Mouse (Mus musculus): ENCODE measurements around the gene Tmem220. TPM values are rescaled to one million over a fixed set of nuclear protein-coding genes. Genes with fewer than 3 reads are reported as not detected.

The Tmem220 gene
- polyA plus RNA-seq, 1 experiment from 2014 or later: 2.7 TPM

DNA sequence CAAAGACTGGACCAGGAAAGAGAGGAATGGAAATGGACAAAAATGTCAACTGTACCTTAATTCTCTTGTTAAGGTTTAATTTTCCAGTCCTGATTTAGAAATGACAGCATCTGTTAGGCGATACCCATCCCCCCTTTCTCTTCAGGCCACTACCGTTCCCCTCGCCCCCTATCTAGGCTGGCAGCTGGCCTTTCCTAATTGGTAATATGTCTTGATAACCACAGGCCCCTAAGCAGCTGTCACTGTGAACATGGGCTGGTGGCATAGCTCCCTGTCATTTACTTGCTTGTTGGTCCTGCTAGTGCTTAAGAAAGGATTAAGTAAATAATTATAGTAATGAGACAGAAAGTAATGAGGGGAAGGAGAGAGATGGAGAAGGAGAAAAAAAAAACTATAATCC is 52.5 kb downstream of the Tmem220 start:
- Histone ChIP-seq H3K9me3 (no peaks in the 10 kb centered on the region), H3K4me3 (replicated peaks) (no peak overlapping the region), H3K4me2 (replicated peaks) (no peak overlapping the region), H3K4me1 (replicated peaks) (0 out of 2 replicates have a peak, but pooled peaks cover 9% of the 10 kb centered on the region), H3K36me3 (no peaks in the 10 kb centered on the region), H3K9ac (no peak overlapping the region), H3K27me3 (replicated peaks) (no peaks in the 10 kb centered on the region), H3K27ac (no peak overlapping the region)
- WGBS: 79% methylated on average over 3 of the region's 3 CpGs
- ATAC-seq: no peak

DNA sequence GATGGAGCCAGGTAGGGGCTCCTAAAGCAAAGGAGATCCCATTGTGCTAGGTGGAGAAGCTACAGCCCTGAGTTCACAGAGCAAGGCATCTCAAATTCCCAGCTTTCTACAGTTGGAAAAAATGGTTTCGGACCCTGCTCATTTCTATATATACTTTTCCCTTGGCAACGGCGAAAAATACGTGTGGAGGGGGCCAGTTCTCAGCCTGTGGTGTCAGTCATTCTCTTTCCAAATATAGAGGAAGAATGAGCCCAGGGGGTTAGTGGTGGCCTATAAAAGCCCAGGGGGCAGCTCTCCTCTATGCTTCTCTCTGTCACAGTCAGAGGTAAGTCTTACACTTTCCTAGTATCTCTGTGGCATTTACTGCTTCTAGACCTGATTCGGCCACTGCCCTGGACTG is 53.0 kb downstream of the Tmem220 start, which contains the start of gene Myh3:
Gene Myh3 (plus strand): TSS at position 301 of the 400 bp plus-strand sequence.
- Histone ChIP-seq H3K4me1 (replicated peaks) (0 out of 2 replicates have a peak, but pooled peaks cover 9% of the 10 kb centered on the region), H3K36me3 (no peaks in the 10 kb centered on the region), H3K4me3 (replicated peaks) (no peak within 1 kb of the TSS), H3K27ac (no peak within 1 kb of the TSS), H3K4me2 (replicated peaks) (no peak within 1 kb of the TSS), H3K9me3 (no peaks in the 10 kb centered on the region), H3K27me3 (replicated peaks) (no peaks in the 10 kb centered on the region), H3K9ac (no peak within 1 kb of the TSS)
- no peak for ATAC-seq
- WGBS: 85% methylated on average over 5 of the region's 5 CpGs

DNA sequence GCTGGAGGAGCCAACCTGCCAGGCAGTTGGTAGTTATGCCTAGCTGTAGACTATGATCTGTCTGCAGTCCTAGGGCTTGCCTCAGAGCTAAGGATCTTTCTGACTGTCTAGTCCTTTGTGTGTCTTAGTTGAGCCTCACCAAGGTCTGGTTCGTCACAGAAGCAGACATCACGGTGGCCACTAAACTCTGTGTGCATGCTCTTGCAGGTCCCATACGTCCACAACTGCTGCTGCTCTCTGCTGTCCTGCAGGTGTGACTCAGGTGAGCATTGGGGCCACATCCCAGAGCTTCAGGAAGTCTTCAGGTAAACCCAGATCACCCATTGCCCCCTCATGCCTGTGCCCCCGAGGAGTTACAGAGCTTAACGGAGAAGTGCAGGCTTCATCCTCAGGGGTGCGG is 53.9 kb downstream of the Tmem220 start:
- WGBS: 83% methylated on average over 6 of the region's 6 CpGs
- no peaks in the 10 kb centered on the region for H3K9me3 ChIP-seq
- ATAC-seq: no peak
- H3K36me3 ChIP-seq: no peaks in the 10 kb centered on the region
- H3K4me2 ChIP-seq (replicated peaks): no peak overlapping the region
- no peak overlapping the region for H3K9ac ChIP-seq
- 0 out of 2 replicates have a peak, but pooled peaks cover 9% of the 10 kb centered on the region for H3K4me1 ChIP-seq (replicated peaks)
- no peak overlapping the region for H3K4me3 ChIP-seq (replicated peaks)
- peaks cover 5% of the 10 kb centered on the region for H3K27me3 ChIP-seq (replicated peaks)
- no peak overlapping the region for H3K27ac ChIP-seq

DNA sequence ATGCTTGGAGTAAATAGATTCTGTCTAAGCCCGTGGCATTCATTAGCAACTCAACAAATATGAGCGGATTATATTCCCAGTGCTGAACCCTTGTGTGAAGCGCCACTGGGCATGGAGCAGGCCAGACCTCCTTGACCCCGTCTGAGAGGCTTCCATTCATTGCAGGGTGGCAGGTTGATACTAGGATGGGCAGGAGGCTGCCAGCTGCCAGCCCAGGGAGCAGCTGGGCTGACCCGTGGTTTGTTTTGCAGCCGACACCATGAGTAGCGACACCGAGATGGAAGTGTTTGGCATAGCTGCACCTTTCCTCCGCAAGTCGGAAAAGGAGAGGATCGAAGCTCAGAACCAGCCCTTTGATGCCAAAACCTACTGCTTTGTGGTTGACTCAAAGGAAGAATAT is 54.8 kb downstream of the Tmem220 start:
- no peak overlapping the region for H3K4me3 ChIP-seq (replicated peaks)
- 64% methylated on average over 11 of the region's 11 CpGs for WGBS

DNA sequence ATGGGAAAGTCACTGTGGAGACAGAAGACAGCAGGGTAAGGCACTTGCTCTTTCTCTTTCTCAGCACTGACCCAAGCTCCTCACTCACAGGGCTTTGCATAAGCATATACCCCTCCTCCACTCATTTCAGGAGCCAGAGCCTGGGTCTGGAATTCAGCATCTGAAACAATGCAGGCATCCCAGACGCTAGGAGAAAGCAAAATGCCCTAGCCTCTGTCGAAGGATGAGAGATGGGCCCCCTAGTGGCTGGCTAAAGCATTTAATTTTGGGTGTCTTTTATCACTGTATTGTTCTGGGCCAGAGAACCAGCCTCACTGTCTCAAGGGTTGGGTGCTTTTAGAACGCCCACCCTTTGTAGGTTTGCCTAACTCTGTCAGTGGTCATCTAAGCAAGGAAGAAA is 55.2 kb downstream of the Tmem220 start:
- Histone ChIP-seq H3K27ac (no peak overlapping the region), H3K27me3 (replicated peaks) (peaks cover 10% of the 10 kb centered on the region), H3K4me1 (replicated peaks) (0 out of 2 replicates have a peak, but pooled peaks cover 4% of the 10 kb centered on the region), H3K9ac (no peak overlapping the region), H3K36me3 (no peaks in the 10 kb centered on the region), H3K4me2 (replicated peaks) (no peak overlapping the region), H3K4me3 (replicated peaks) (no peak overlapping the region), H3K9me3 (no peaks in the 10 kb centered on the region)
- 14% methylated on average over 3 of the region's 3 CpGs for WGBS
- ATAC-seq: peak; percentile 37; the same call in 1 of the 2 replicates

More for the DNA sequence above, 54.8 kb downstream of the Tmem220 start:
- H3K9ac ChIP-seq: no peak overlapping the region
- H3K9me3 ChIP-seq: no peaks in the 10 kb centered on the region
- H3K4me2 ChIP-seq (replicated peaks): no peak overlapping the region
- no peak for ATAC-seq
- no peak overlapping the region for H3K27ac ChIP-seq
- no peaks in the 10 kb centered on the region for H3K36me3 ChIP-seq
- peaks cover 10% of the 10 kb centered on the region for H3K27me3 ChIP-seq (replicated peaks)
- H3K4me1 ChIP-seq (replicated peaks): 0 out of 2 replicates have a peak, but pooled peaks cover 8% of the 10 kb centered on the region

DNA sequence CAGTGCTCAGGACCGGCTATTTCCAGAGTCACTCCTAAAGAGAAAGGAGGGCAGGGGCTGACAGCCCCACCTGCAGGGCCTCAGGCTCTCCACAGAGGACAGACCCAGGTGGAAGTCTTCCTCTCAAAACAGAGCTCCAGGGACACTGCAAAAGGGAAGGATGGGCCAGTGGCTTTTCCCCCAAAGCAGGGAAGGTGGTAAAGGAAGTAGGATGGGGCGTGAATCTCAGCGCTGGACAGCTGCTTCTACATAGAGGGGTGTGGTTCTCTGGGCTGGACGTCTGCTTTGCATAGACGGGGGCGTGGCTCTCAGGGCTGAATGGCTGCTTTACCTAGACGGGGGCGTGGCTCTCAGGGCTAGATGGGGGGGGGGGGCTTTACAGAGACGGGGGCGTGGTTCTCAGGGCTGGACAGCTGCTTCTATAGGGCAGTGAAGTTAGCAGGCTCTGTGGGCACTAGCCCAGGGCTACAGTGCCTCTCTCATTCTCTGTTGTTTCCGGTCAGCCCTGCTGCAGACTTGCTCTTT is 56.2 kb downstream of the Tmem220 start:
- Histone ChIP-seq H3K4me2 (replicated peaks) (peak overlapping the region; percentile 43), H3K9ac (no peak overlapping the region)
- 4% methylated on average over 9 of the region's 11 CpGs for WGBS

DNA sequence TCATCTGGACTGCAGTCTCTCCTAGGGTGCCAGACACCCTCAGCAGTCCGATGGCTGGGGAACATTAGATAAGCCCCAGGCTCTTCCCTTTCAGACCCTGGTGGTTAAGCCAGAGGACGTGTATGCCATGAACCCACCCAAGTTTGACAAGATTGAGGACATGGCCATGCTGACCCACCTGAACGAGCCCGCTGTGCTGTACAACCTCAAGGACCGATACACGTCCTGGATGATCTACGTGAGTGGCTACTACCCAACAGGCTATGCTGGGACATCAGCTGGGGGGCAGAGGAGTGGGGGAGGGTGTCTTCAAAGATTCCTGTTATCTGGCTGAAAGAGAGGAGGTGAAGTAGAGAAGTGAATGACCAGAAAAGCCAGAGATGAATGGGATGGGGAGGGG is 57.2 kb downstream of the Tmem220 start:
- Histone ChIP-seq H3K4me3 (replicated peaks) (no peak overlapping the region), H3K27ac (no peak overlapping the region), H3K4me2 (replicated peaks) (no peak overlapping the region), H3K9me3 (no peaks in the 10 kb centered on the region), H3K9ac (no peak overlapping the region), H3K27me3 (replicated peaks) (peaks cover 10% of the 10 kb centered on the region), H3K36me3 (no peaks in the 10 kb centered on the region), H3K4me1 (replicated peaks) (0 out of 2 replicates have a peak, but pooled peaks cover 10% of the 10 kb centered on the region)
- no peak for ATAC-seq
- WGBS: 81% methylated on average over 7 of the region's 7 CpGs

More for the DNA sequence above, 56.2 kb downstream of the Tmem220 start:
- no peak overlapping the region for H3K27ac ChIP-seq
- H3K27me3 ChIP-seq (replicated peaks): peaks cover 10% of the 10 kb centered on the region
- H3K9me3 ChIP-seq: no peaks in the 10 kb centered on the region
- H3K36me3 ChIP-seq: no peaks in the 10 kb centered on the region
- H3K4me1 ChIP-seq (replicated peaks): 0 out of 2 replicates have a peak, but pooled peaks cover 6% of the 10 kb centered on the region
- H3K4me3 ChIP-seq (replicated peaks): no peak overlapping the region
- peak; percentile 93 for ATAC-seq

DNA sequence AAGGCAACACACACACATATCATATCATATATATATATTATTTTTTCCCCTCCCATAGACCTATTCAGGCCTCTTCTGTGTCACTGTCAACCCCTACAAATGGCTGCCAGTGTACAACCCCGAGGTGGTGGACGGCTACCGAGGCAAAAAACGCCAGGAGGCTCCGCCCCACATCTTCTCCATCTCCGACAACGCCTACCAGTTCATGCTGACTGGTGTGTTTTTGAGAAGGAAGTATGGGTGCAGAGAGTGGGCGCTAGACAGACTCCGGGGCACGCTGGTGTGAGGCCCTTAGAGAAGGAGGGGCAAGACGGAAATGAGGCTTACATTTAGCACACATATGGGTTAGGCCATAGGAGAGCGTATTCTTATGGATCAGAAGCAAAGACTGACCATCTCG is 57.8 kb downstream of the Tmem220 start:
- Histone ChIP-seq H3K36me3 (no peaks in the 10 kb centered on the region), H3K4me2 (replicated peaks) (no peak overlapping the region), H3K4me1 (replicated peaks) (0 out of 2 replicates have a peak, but pooled peaks cover 10% of the 10 kb centered on the region), H3K9ac (no peak overlapping the region), H3K27ac (no peak overlapping the region), H3K4me3 (replicated peaks) (no peak overlapping the region), H3K27me3 (replicated peaks) (peaks cover 10% of the 10 kb centered on the region), H3K9me3 (no peaks in the 10 kb centered on the region)
- 83% methylated on average over 13 of the region's 13 CpGs for WGBS
- ATAC-seq: no peak

DNA sequence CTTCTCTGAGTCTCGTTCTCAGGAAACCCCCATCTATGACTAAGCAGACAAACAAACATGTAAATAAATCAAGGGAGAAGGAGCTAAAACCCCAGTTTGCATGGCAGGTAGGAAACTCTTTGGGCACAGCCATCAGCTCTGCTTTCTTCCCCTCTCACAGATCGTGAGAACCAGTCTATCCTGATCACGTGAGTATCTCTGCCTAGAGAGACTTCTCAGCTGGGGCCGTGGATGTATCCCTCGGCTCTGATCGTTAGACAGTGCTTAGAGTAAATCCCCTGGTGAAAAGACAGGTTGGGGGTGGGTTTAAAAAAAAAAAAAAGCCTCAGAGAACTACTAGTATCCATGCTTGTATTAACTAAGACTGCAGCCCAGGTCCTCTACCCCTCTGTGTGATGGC is 58.3 kb downstream of the Tmem220 start:
- 74% methylated on average over 6 of the region's 6 CpGs for whole genome bisulfite sequencing

DNA sequence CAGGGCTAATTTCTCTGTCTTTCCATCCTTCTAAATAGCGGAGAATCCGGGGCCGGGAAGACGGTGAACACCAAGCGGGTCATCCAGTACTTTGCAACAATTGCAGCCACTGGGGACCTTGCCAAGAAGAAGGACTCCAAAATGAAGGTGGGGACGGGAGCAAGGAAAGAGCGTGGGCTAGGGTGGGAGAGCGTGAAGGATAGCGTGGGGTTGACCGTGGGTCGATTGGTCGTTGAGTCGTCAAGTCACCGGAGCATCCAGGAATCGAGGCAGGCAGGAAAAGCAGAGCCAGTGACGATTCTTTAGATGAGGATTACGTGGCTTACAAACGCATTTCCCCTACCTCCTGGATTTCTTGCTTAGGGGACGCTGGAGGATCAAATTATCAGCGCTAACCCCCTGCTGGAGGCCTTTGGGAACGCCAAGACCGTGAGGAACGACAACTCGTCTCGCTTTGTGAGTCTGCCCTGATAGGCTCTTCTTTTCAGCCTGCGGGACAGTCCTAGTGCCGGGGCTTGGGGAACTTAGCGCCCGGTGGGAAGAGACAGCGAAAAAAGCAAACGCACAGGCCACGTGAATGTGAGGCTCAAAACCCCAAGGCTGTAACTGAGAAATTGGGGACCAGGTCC is 58.9 kb downstream of the Tmem220 start:
- Histone ChIP-seq H3K9me3 (no peaks in the 10 kb centered on the region), H3K4me2 (replicated peaks) (no peak overlapping the region), H3K9ac (no peak overlapping the region), H3K4me1 (replicated peaks) (0 out of 2 replicates have a peak, but pooled peaks cover 10% of the 10 kb centered on the region), H3K36me3 (no peaks in the 10 kb centered on the region), H3K27ac (no peak overlapping the region), H3K27me3 (replicated peaks) (peaks cover 10% of the 10 kb centered on the region), H3K4me3 (replicated peaks) (no peak overlapping the region)
- no peak for ATAC-seq
- 46% methylated on average over 32 of the region's 32 CpGs for WGBS

More for the DNA sequence above, 58.3 kb downstream of the Tmem220 start:
- Histone ChIP-seq H3K4me2 (replicated peaks) (no peak overlapping the region), H3K27me3 (replicated peaks) (peaks cover 10% of the 10 kb centered on the region), H3K4me3 (replicated peaks) (no peak overlapping the region), H3K27ac (no peak overlapping the region), H3K9ac (no peak overlapping the region), H3K4me1 (replicated peaks) (0 out of 2 replicates have a peak, but pooled peaks cover 10% of the 10 kb centered on the region), H3K36me3 (no peaks in the 10 kb centered on the region), H3K9me3 (no peaks in the 10 kb centered on the region)
- no peak for ATAC-seq

Data from intestine, embryonic 15.5 days (tissue).